Mouse (Mus musculus): ENCODE measurements around the gene Srd5a3.

DNA sequence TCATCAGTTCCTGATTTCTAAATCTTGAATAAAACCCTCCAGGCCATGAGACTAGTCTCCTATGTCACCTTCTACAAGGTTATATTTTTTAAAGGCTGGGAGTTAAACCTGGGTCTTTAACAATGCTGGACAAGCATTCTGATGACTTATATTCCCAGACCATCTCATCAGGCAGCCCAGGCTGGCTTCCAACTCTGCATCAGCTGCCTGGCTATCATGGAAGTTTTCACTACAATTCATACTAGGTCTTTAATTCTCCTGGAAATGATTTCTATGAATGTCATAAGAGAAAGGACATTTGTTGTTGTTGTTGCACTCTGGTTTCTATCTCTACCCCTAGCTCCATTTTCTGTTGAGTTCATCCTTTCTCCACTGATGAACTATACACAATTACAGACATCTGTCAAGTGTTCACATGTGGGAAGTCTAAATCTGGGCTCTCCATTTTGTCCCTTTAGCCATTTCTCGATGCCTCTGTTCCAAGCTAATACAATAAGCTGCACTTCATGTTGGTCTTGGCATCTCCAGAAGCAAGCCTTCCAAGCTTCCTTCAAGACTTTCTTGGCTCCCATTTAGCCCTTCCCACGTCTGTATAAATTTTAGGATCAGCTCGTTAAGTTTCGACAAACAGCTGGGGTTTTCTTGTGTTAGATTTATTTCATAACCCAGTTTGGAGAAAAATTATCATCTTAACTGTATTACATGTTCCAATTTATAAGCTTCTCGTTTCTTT is 12.3 kb upstream of the Srd5a3 start:
- TF ChIP-seq CTCF (IDR thresholded peaks at IDR 0.05; ENCODE audit: low read depth, low read length) = no peak
- TF ChIP-seq POLR2A (IDR thresholded peaks at IDR 0.05; ENCODE audit: insufficient read depth, low read length) = no peak
- TF ChIP-seq EP300 (IDR thresholded peaks at IDR 0.05; ENCODE audit: insufficient read depth, low read depth, low read length) = no peak
